Mouse (Mus musculus): ENCODE results near the gene Rars. TPM values are rescaled to one million over a fixed set of nuclear protein-coding genes. Genes with fewer than 3 reads are reported as not detected.

The Rars gene
- total and polyA plus RNA-seq, 3 experiments, result 169 to 338 (median 280) TPM

- TF ChIP-seq ZC3H11A (IDR thresholded peaks at IDR 0.05; ENCODE audit: low read depth, low read length), result no peak
- TF ChIP-seq PAX5 (IDR thresholded peaks at IDR 0.05; ENCODE audit: low read length), result no peak
- TF ChIP-seq TCF12 (IDR thresholded peaks at IDR 0.05; ENCODE audit: low read depth, low read length), result no peak
- no peak for TF ChIP-seq NRF1 (IDR thresholded peaks at IDR 0.05; ENCODE audit: low read depth, low read length)
- no peak for TF ChIP-seq MAX (IDR thresholded peaks at IDR 0.05; ENCODE audit: low read length)
- TF ChIP-seq KAT2A (IDR thresholded peaks at IDR 0.05; ENCODE audit: insufficient replicate concordance, low read length), result no peak
- no peak for TF ChIP-seq ELF1 (IDR thresholded peaks at IDR 0.05; ENCODE audit: low read depth, low read length)
- no peak for TF ChIP-seq NELFE (IDR thresholded peaks at IDR 0.05; ENCODE audit: low read depth, low read length)
- no peak for TF ChIP-seq USF2 (conservative IDR thresholded peaks at IDR 0.05; ENCODE audit: low read depth, low read length)
- TF ChIP-seq MAFK (IDR thresholded peaks at IDR 0.05; ENCODE audit: insufficient replicate concordance, low read length), result no peak
- TF ChIP-seq IRF4 (IDR thresholded peaks at IDR 0.05; ENCODE audit: low read depth, low read length), result peak; percentile 87
- TF ChIP-seq ZKSCAN1 (IDR thresholded peaks at IDR 0.05; ENCODE audit: borderline replicate concordance, low read depth, low read length), result no peak
Measured at GRCm38 (mm10) chr11:35776452-35776851, 57.9 kb downstream of the Rars start (continued).

GRCm38 (mm10) chr11:35775606-35776005 lies 58.7 kb downstream of the Rars start:
- dilution Hi-C loops (cut with MboI; ENCODE audit: extremely low pct_ligation_motif_present, extremely low pct_unique_long_range_greater_than_20kb, low sequenced_read_pairs) (no loop called here), in situ Hi-C loops (cut with MboI; ENCODE audit: low pct_ligation_motif_present, low pct_unique_long_range_greater_than_20kb, low sequenced_read_pairs) (loop anchor here (5.0 kb wide), 1 partner anchor 57 kb away; the partner anchor contains the start of gene Rars)
- peaks cover 71% of the 10 kb centered on the region for H3K79me2 ChIP-seq (replicated peaks; ENCODE audit: control insufficient read depth, extremely low read depth, insufficient read depth, poor library complexity, severe bottlenecking)
- H3K9ac ChIP-seq (ENCODE audit: insufficient read depth, low read depth), result no peak overlapping the region
- no peak overlapping the region for H3K27ac ChIP-seq (ENCODE audit: insufficient read depth, low read depth)
- H3K4me2 ChIP-seq (ENCODE audit: insufficient read depth, low read depth, poor library complexity, severe bottlenecking), result no peak overlapping the region
- TF ChIP-seq GABPA (IDR thresholded peaks at IDR 0.05; ENCODE audit: insufficient replicate concordance, low read depth, low read length) (no peak), NELFE (IDR thresholded peaks at IDR 0.05; ENCODE audit: low read depth, low read length) (no peak), MAX (IDR thresholded peaks at IDR 0.05; ENCODE audit: low read length) (no peak), MXI1 (IDR thresholded peaks at IDR 0.05; ENCODE audit: low read depth, low read length) (no peak), CHD1 (IDR thresholded peaks at IDR 0.05; ENCODE audit: low read depth, low read length) (no peak), ZKSCAN1 (IDR thresholded peaks at IDR 0.05; ENCODE audit: borderline replicate concordance, low read depth, low read length) (no peak), IRF4 (IDR thresholded peaks at IDR 0.05; ENCODE audit: low read depth, low read length) (no peak)
- H3K4me1 ChIP-seq (ENCODE audit: control insufficient read depth in 1 of 2, insufficient read depth in 2 of 2), result peaks cover 7 to 54% of the 10 kb centered on the region in 2 experiments; a peak in 3 of 4 replicates
- no peaks in the 10 kb centered on the region for H3K9me3 ChIP-seq (replicated peaks; ENCODE audit: low read length)
- no peak for DNase-seq (ENCODE audit: extremely low read depth)
- peaks cover 31 to 60% of the 10 kb centered on the region in 2 experiments for H3K36me3 ChIP-seq (replicated peaks in 1 of 2; ENCODE audit: control insufficient read depth in 1 of 2, insufficient read depth in 1 of 2, low read length in 1 of 2)
- H3K4me3 ChIP-seq (replicated peaks in 1 of 3; ENCODE audit: low read depth in 2 of 3, low read length in 2 of 3, poor library complexity in 1 of 3), result no peak overlapping the region
- H3K27me3 ChIP-seq (replicated peaks), result no peaks in the 10 kb centered on the region

GRCm38 (mm10) chr11:35770741-35771504 lies 63.4 kb downstream of the Rars start:
- TF ChIP-seq BHLHE40 (IDR thresholded peaks at IDR 0.05; ENCODE audit: low read depth, low read length) (0 out of 2 replicates have a peak, but pooled peaks have one; percentile 13), HCFC1 (IDR thresholded peaks at IDR 0.05; ENCODE audit: low read depth, low read length) (no peak)
- DNase-seq (ENCODE audit: extremely low read depth), result no peak
- H3K4me2 ChIP-seq (ENCODE audit: insufficient read depth, low read depth, poor library complexity, severe bottlenecking), result peak overlapping the region; percentile 100
- H3K4me1 ChIP-seq (ENCODE audit: control insufficient read depth in 1 of 2, insufficient read depth in 2 of 2), result peaks cover 3 to 60% of the 10 kb centered on the region in 2 experiments; a peak in 3 of 4 replicates
- in situ Hi-C loops (cut with MboI; ENCODE audit: low pct_ligation_motif_present, low pct_unique_long_range_greater_than_20kb, low sequenced_read_pairs) (no loop called here), dilution Hi-C loops (cut with MboI; ENCODE audit: extremely low pct_ligation_motif_present, extremely low pct_unique_long_range_greater_than_20kb, low sequenced_read_pairs) (no loop called here)
- H3K27ac ChIP-seq (ENCODE audit: insufficient read depth, low read depth), result no peak overlapping the region
- peaks cover 57% of the 10 kb centered on the region for H3K79me2 ChIP-seq (replicated peaks; ENCODE audit: control insufficient read depth, extremely low read depth, insufficient read depth, poor library complexity, severe bottlenecking)
- H3K27me3 ChIP-seq (replicated peaks), result peaks cover 7% of the 10 kb centered on the region
- no peaks in the 10 kb centered on the region for H3K9me3 ChIP-seq (replicated peaks; ENCODE audit: low read length)
- H3K9ac ChIP-seq (ENCODE audit: insufficient read depth, low read depth), result peak overlapping the region; percentile 93
- H3K36me3 ChIP-seq (replicated peaks in 1 of 2; ENCODE audit: control insufficient read depth in 1 of 2, insufficient read depth in 1 of 2, low read length in 1 of 2), result peaks cover 0 to 17% of the 10 kb centered on the region in 2 experiments
- H3K4me3 ChIP-seq (replicated peaks in 1 of 3; ENCODE audit: low read depth in 2 of 3, low read length in 2 of 3, poor library complexity in 1 of 3), result peak overlapping the region; percentile 68 to 100 (median 90)
